Mouse (Mus musculus) layer of hippocampus, adult 11-12 months (tissue): Measurements from ENCODE around the gene Anks1b.

Experiments
- DNase-seq: peaks from one replicate; pipeline ENCODE4 v3.0.0; 2022; ENCODE audit warnings: low spot score

The Anks1b gene

DNA sequence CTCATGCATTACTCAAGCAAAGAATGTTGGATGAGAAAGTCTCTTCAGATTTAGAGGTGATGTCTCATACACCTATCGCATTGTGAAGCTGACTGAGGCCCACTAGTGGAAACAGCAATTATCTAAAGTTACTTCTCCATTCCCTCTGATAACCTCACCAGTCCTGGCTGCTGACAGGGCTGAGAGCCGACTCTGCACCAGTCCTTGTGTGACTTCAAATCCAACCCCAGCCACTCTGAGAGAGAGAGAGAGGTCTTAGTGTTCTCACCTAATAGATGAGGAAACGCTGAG lies 991.2 kb downstream of the Anks1b start:
- DNase-seq, result no peak

GRCm38 (mm10) chr10:90873204-90873603 lies 999.9 kb downstream of the Anks1b start:
- DNase-seq, result no peak

GRCm38 (mm10) chr10:90874166-90874565 lies 1000.9 kb downstream of the Anks1b start:
- no peak for DNase-seq

- DNase-seq, result no peak
Measured at GRCm38 (mm10) chr10:90880854-90881560, 1007.7 kb downstream of the Anks1b start.

DNA sequence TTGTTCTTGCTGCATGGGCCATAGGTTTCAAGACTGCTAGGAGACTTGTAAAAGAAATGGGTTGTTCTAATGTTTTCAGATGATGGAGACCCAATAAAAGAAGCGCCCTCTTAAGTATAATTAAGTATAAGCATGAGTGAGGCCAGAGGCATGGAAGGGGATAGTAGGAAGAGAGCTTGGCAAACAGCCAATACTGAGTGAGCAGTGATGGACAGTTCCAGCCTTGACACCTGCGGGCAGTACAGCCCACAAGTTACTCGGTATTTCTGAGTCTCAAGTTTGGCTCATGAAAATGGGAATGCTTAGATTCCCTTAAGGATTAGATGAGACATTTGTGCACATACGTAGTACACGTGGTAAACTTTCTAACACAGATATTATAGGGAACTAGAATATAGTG lies 1016.3 kb downstream of the Anks1b start:
- no peak for DNase-seq

DNA sequence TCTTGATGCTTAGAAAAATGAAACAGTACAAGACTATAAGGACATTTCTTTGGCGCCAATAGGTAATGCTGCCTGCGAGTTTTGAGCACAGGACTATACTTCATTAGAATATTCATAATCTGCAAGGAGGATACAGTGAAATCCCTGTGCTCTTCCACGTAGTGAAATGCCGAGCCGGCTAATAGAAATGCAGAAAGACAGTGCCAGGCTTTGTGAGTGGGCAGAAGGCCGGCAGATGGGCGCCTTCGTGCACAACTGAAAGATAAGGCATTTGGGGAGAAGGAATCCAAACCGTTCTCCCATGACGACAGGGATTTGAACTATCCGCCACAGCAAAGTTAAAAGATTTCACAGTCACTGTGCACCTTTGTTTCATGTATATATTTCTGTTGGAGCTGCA lies 1019.4 kb downstream of the Anks1b start:
- DNase-seq, result peak; percentile 71

DNA sequence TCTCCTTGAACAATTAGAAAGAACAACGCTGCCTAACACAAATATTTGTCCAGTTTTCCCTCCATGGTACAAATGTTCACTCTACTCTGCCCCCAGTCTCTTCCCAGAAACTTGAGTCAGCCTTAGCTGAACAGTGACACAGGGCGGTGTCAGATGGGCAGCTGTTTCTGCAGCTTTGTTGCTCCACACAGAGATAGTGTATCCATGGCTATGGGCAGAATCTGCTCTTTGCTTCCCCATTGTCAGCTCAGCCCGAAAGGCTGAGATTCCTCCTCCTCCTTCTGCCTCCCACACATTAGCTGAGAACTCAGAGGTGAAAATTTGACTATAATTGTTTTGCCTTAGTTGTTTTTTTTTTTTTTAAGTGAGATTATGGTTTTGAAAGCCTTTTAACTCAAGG lies 1024.6 kb downstream of the Anks1b start:
- DNase-seq, result no peak

GRCm38 (mm10) chr10:90904185-90904584 lies 1030.9 kb downstream of the Anks1b start:
- no peak for DNase-seq

DNA sequence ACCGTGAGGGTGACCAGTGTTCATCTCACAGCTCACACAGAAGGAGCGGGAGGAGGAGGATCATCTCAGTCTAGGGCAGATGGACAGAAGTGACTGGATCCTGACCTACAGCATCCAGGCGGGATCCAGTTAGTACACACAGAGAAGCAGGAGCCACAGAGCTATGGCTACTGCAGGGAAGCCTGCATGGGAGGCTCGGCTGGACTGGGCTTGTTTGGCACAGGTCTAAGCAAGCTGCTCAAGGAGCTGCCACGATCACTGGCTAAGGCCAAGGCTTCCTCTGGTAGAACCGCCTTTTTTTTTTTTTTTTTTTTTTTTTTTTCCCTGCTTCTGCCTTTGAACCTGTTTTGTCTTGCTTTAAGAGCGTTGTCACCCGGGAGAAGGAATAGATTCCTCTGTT lies 1034.1 kb downstream of the Anks1b start:
- no peak for DNase-seq

GRCm38 (mm10) chr10:90923476-90923875 lies 1050.2 kb downstream of the Anks1b start:
- DNase-seq, result no peak

DNA sequence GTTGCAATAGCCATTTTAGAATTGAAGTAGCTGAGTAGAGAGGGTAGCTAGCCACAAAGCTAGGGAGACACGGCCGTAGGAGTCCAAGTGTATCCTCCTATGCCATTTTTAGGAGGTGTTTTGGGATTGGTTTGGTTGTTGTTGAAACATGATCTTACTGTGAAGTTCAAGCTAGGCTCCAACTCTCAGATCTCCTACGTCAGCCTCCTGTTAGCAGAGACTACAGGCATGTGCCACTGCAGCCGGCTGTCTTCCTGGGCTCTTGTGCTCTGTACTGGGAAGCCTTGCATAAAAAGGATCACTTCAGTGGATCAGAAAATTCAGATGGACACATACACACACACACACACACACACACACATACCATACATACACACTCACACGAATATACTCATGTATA lies 1059.8 kb downstream of the Anks1b start:
- DNase-seq, result no peak

DNA sequence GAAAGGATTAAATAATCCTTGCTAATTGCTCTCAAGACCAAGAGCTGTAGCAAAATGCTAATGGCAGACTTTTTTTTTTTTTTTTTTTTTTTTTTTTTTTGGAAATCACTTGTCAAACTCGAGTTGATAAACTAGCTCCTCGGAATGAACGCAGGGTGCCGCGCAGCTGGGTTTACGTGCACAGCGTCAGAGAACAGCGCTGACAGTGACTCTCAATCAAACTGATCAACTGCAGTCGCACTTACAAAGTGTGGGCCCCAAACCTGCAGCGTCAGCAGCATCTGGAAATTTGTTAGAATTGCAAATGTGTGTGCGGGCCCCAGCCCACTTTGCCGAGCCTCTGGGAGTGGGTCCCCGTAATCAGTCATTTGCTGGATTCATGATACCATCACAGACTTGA lies 1061.4 kb downstream of the Anks1b start:
- no peak for DNase-seq

- no peak for DNase-seq
Measured at GRCm38 (mm10) chr10:90937721-90938460, 1064.6 kb downstream of the Anks1b start.

DNA sequence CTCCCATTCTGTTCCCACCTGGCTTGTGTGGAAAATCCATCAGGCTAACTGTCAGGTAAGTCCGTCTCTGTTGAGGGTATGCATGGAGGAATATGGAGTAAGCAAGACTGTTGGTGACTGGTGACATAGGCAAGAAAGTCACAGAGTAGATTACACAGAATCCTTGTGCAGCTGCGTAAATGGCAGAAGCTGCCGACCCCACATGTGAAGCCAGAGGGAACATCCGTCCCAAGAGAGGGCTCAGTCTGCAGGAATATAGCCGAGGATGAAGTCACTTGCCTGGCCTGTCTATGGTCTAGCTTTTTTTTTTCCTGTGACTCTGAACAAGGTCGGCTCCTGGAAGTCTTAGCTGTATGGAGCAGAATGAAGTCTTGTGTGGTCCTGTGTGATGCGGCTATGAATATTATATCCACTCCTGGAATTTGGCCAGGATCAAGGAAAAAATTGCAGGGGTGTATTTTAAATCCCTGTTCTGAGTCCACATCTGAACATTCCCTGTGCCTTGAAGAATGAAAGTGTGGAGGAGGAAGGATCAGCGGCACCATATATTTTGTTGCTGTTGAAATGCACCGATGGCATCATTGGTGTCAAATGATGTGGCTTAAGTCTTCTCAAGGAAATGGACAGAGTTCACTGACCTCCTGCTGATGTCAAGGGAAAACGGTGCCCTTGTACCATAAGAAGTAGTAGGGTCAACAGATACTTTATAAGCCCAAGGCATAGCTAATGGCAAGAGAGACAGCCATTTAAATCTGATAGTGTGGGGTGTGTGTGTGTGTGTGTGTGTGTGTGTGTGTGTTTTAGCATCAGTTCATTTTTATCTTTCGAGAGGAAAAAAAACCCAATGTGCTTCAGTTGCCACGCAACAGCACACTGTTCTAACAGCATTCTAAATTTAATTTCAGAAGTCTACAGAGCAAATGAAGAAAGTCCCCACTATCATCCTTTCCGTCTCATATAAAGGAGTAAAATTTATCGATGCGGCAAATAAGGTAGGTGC lies 1067.5 kb downstream of the Anks1b start:
- no peak for DNase-seq

- DNase-seq, result no peak
Measured at GRCm38 (mm10) chr10:90942001-90942700, 1068.8 kb downstream of the Anks1b start.

GRCm38 (mm10) chr10:90947043-90947442 lies 1073.7 kb downstream of the Anks1b start:
- DNase-seq, result no peak

DNA sequence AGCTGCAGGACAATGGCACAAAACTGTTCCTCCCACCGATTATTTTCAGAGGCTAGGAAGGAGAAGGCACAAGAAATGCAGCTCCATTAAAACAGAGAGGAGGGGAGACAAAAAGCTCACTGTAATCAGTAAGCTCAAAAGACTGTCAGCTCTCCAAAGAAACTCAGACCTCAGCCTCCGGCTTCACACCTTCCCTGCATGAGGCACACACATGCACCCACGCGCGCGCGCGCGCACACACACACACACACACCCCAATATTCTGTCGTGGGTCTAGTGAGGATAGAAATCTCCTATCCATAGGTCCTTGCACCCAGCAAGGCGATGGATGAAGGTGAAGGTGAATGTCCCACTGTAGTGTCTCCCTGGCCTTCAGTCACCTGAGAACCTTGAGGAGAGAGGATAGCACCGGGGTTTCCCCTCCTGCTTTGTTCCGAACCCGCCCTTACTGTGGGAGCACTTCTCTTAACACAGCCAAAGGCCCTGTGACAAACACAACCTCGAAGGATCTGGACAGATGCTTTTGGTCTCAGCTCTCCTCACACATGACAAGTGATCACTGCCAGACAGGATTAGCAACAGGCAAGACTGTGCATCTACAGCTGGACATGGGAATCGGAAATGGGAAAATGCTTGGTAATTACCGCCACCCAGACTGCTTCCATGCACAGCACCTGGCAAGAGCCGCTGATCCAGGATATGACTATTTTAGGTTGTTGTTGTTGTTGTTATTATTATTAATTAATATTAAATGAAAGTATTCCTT lies 1074.5 kb downstream of the Anks1b start:
- no peak for DNase-seq

DNA sequence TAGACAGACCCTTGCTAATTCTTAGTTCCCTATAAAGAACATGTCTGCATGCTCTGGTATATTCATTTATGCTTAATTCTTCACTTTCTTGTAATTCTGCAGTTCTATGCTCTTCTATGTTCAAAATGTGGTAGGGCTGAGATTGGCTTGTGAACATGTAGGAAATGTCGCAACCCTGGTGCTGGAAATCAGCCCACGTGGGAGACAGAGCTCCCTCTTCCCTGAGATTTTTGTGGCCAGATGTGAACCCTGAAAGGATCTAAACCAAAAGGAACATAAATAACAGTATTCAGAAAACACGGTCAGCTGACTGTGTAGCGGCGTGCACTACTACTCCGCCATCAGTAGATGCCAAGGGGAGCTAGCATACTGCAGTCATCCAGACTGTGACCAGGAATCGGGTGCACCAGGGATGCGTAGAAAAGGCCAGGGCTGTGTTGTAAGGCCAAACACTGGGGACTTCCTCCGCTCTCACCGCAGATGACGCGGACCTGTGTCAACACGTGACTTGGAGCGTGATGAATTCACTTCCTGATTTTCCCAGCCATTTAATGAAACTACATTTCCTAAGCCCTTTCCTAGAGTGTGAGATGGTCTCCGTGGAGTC lies 1079.9 kb downstream of the Anks1b start:
- DNase-seq, result no peak

GRCm38 (mm10) chr10:90953821-90954220 lies 1080.5 kb downstream of the Anks1b start:
- no peak for DNase-seq

DNA sequence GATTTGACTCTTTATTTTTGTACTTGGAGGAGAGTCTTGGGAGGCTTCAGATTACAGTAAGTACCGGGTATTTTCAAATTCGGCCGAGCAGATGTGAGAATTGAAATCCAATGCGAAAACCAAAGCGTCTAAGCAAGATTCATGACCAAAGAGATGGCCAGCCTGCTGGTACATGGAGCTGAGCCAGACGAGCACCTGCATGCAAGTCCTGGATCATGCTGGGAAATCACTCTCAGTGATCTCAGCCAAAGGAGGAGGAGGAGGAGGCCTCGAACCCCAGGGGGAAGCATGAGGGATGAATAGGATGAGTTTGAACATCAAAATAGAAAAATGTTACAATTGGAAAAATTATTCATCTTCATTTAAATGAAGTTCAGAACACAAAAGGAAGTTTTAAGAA lies 1087.1 kb downstream of the Anks1b start:
- DNase-seq, result no peak

- DNase-seq, result no peak
Measured at GRCm38 (mm10) chr10:90964511-90964910, 1091.2 kb downstream of the Anks1b start.
